Mouse (Mus musculus): ENCODE measurements around the gene Prg4. TPM values are rescaled to one million over a fixed set of nuclear protein-coding genes. Genes with fewer than 3 reads are reported as not detected.

Gene Prg4
- polyA plus RNA-seq, 1 experiment, result 5.1 TPM

DNA sequence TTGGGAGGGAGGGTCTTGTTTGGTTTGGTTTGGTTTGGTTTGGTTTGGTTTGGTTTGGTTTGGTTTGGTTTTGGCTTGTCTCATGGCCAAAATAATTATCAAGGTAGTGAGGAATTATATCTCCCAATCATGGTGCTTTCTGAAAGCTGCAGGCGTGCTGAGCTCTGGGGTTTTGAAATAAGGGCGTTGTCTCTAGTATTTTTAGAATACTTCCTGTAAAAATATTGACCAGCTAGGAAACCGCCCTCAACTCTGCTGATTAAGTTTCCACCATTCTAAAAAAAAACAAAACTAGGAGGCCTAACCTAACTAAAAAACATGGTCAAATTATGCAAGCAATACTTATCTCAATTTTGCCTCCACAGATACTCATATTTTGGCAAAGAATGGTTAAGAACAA is 6.4 kb downstream of the Prg4 start:
- no peak overlapping the region for H3ac ChIP-seq (ENCODE audit: control insufficient read depth, insufficient read length)
- no peak overlapping the region for H3K4me3 ChIP-seq
- no peaks in the 10 kb centered on the region for H3K79me2 ChIP-seq (ENCODE audit: control insufficient read depth, insufficient read depth)
- H3K27me3 ChIP-seq (ENCODE audit: control insufficient read depth, insufficient read depth, insufficient read length), result no peaks in the 10 kb centered on the region
- H3K4me2 ChIP-seq (ENCODE audit: low read depth), result peak overlapping the region; percentile 20
- TF ChIP-seq USF1 (IDR thresholded peaks at IDR 0.05; ENCODE audit: low read depth) (no peak), MYOD1 (IDR thresholded peaks at IDR 0.05; ENCODE audit: control insufficient read depth in 1 of 3, insufficient read length in 2 of 3, low read depth in 2 of 3) (no peak), MYOG (IDR thresholded peaks at IDR 0.05; ENCODE audit: control insufficient read depth in 1 of 3, insufficient read depth in 1 of 3, insufficient read length in 2 of 3, low read depth in 2 of 3) (no peak), TCF3 (IDR thresholded peaks at IDR 0.05; ENCODE audit: insufficient read length, low read depth) (no peak), REST (IDR thresholded peaks at IDR 0.05; ENCODE audit: insufficient read depth, insufficient read length) (no peak), SRF (IDR thresholded peaks at IDR 0.05; ENCODE audit: control insufficient read depth, insufficient read length, low read depth) (no peak), POLR2A (IDR thresholded peaks at IDR 0.05; ENCODE audit: insufficient read length, low read depth) (no peak), E2F4 (IDR thresholded peaks at IDR 0.05; ENCODE audit: insufficient read depth) (no peak), CEBPB (IDR thresholded peaks at IDR 0.05; ENCODE audit: insufficient read depth, poor library complexity, severe bottlenecking) (no peak), MAX (IDR thresholded peaks at IDR 0.05; ENCODE audit: low read depth) (no peak), TCF12 (IDR thresholded peaks at IDR 0.05; ENCODE audit: insufficient read depth, poor library complexity, severe bottlenecking) (no peak), POLR2AphosphoS2 (IDR thresholded peaks at IDR 0.05; ENCODE audit: insufficient read length, low read depth) (no peak)
- H3K36me3 ChIP-seq (ENCODE audit: control insufficient read depth, insufficient read depth), result no peaks in the 10 kb centered on the region

DNA sequence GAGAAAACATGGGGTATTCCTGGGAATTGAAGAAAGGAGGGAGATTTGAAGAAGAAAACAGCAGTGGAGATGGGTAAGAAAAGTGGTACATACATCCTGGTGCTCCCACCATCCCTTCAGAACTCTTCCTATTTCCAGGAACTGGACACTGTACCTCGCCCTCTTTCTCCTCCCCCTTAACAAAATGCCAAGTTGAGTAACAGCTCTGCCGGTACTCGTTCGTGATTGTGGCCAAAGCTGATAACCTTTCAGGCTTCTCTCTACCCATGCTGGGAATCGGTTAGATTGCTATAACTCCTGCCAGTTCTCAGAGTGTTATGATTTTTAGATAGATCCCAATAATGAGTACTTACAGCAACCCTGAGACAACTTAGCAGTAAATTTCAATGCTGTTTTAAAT is 7.0 kb downstream of the Prg4 start:
- no peak for TF ChIP-seq USF1 (IDR thresholded peaks at IDR 0.05; ENCODE audit: low read depth)
- TF ChIP-seq MAX (IDR thresholded peaks at IDR 0.05; ENCODE audit: low read depth), result no peak
- TF ChIP-seq MYOD1 (IDR thresholded peaks at IDR 0.05; ENCODE audit: control insufficient read depth in 1 of 3, insufficient read length in 2 of 3, low read depth in 2 of 3), result no peak
- no peak for TF ChIP-seq POLR2AphosphoS2 (IDR thresholded peaks at IDR 0.05; ENCODE audit: insufficient read length, low read depth)
- no peak for TF ChIP-seq TCF3 (IDR thresholded peaks at IDR 0.05; ENCODE audit: insufficient read length, low read depth)
- TF ChIP-seq REST (IDR thresholded peaks at IDR 0.05; ENCODE audit: insufficient read depth, insufficient read length), result no peak
- no peak for TF ChIP-seq MYOG (IDR thresholded peaks at IDR 0.05; ENCODE audit: control insufficient read depth in 1 of 3, insufficient read depth in 1 of 3, insufficient read length in 2 of 3, low read depth in 2 of 3)
- TF ChIP-seq POLR2A (IDR thresholded peaks at IDR 0.05; ENCODE audit: insufficient read length, low read depth), result no peak
- TF ChIP-seq TCF12 (IDR thresholded peaks at IDR 0.05; ENCODE audit: insufficient read depth, poor library complexity, severe bottlenecking), result no peak
- TF ChIP-seq SRF (IDR thresholded peaks at IDR 0.05; ENCODE audit: control insufficient read depth, insufficient read length, low read depth), result no peak
- TF ChIP-seq CEBPB (IDR thresholded peaks at IDR 0.05; ENCODE audit: insufficient read depth, poor library complexity, severe bottlenecking), result no peak
- TF ChIP-seq E2F4 (IDR thresholded peaks at IDR 0.05; ENCODE audit: insufficient read depth), result no peak
- H3ac ChIP-seq (ENCODE audit: control insufficient read depth, insufficient read length), result no peak overlapping the region
- no peak overlapping the region for H3K4me3 ChIP-seq
- no peaks in the 10 kb centered on the region for H3K27me3 ChIP-seq (ENCODE audit: control insufficient read depth, insufficient read depth, insufficient read length)
- no peaks in the 10 kb centered on the region for H3K36me3 ChIP-seq (ENCODE audit: control insufficient read depth, insufficient read depth)
- no peaks in the 10 kb centered on the region for H3K79me2 ChIP-seq (ENCODE audit: control insufficient read depth, insufficient read depth)
- peak overlapping the region; percentile 20 for H3K4me2 ChIP-seq (ENCODE audit: low read depth)

DNA sequence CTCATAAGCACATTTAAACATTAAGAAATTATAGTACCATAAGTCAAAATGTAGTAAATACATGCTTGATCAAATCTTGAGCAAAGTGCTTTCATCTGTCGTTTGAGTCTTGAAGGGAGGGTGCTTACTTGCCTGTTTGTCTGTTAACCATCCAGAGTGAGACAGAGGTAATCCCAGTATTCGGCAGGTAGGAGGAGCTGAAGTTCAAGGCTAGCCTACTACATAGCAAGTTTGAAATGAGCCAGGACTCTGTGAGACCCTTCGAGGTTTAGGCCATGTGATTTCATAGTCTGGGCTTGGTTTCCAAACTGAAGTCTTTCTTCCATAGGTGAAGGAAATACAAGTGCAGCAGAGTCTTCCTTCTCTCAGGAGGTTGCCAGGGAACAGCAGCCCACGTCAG is 24.2 kb downstream of the Prg4 start:
- TF ChIP-seq E2F4 (IDR thresholded peaks at IDR 0.05; ENCODE audit: insufficient read depth), result no peak
- no peak for TF ChIP-seq MAX (IDR thresholded peaks at IDR 0.05; ENCODE audit: low read depth)
- TF ChIP-seq MYOG (IDR thresholded peaks at IDR 0.05; ENCODE audit: control insufficient read depth in 1 of 3, insufficient read depth in 1 of 3, insufficient read length in 2 of 3, low read depth in 2 of 3), result no peak
- TF ChIP-seq POLR2A (IDR thresholded peaks at IDR 0.05; ENCODE audit: insufficient read length, low read depth), result no peak
- no peaks in the 10 kb centered on the region for H3K27me3 ChIP-seq (ENCODE audit: control insufficient read depth, insufficient read depth, insufficient read length)
- H3K4me2 ChIP-seq (ENCODE audit: low read depth), result no peak overlapping the region
- no peak overlapping the region for H3ac ChIP-seq (ENCODE audit: control insufficient read depth, insufficient read length)
- H3K4me3 ChIP-seq, result no peak overlapping the region
- no peaks in the 10 kb centered on the region for H3K79me2 ChIP-seq (ENCODE audit: control insufficient read depth, insufficient read depth)
- H3K36me3 ChIP-seq (ENCODE audit: control insufficient read depth, insufficient read depth), result peaks cover 86% of the 10 kb centered on the region

GRCm38 (mm10) chr1:150438641-150439040 is 27.3 kb downstream of the Prg4 start:
- H3K79me2 ChIP-seq (ENCODE audit: control insufficient read depth, insufficient read depth), result no peaks in the 10 kb centered on the region
- H3K4me3 ChIP-seq, result no peak overlapping the region
- H3ac ChIP-seq (ENCODE audit: control insufficient read depth, insufficient read length), result no peak overlapping the region
- H3K36me3 ChIP-seq (ENCODE audit: control insufficient read depth, insufficient read depth), result peaks cover 91% of the 10 kb centered on the region
- no peak for TF ChIP-seq TCF3 (IDR thresholded peaks at IDR 0.05; ENCODE audit: insufficient read length, low read depth)
- no peak for TF ChIP-seq MAX (IDR thresholded peaks at IDR 0.05; ENCODE audit: low read depth)
- TF ChIP-seq POLR2AphosphoS2 (IDR thresholded peaks at IDR 0.05; ENCODE audit: insufficient read length, low read depth), result no peak
- TF ChIP-seq POLR2A (IDR thresholded peaks at IDR 0.05; ENCODE audit: insufficient read length, low read depth), result no peak
- TF ChIP-seq MYOD1 (IDR thresholded peaks at IDR 0.05; ENCODE audit: control insufficient read depth in 1 of 3, insufficient read length in 2 of 3, low read depth in 2 of 3), result no peak
- no peak for TF ChIP-seq MYOG (IDR thresholded peaks at IDR 0.05; ENCODE audit: control insufficient read depth in 1 of 3, insufficient read depth in 1 of 3, insufficient read length in 2 of 3, low read depth in 2 of 3)
- no peak for TF ChIP-seq CEBPB (IDR thresholded peaks at IDR 0.05; ENCODE audit: insufficient read depth, poor library complexity, severe bottlenecking)
- no peak overlapping the region for H3K4me2 ChIP-seq (ENCODE audit: low read depth)
- H3K27me3 ChIP-seq (ENCODE audit: control insufficient read depth, insufficient read depth, insufficient read length), result no peaks in the 10 kb centered on the region

DNA sequence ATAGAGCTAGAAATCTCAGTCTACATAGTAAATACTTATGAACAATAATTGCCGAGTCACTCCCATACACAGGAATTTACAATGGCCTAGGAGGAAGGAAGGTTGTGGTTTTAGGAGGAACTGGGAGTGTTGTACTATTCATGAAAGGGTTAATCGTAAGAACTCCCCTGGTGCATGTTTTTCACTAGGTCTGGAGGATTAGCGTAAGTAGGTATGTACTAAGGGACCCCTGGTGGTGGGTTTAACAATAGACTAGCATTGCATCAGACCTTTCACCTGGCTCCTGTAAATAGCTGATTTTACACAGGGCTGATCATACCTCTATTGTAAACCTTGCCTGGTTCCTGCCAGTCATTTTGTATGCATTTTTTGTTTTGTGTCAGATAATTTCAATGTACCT is 39.7 kb downstream of the Prg4 start:
- no peak overlapping the region for H3K4me3 ChIP-seq
- TF ChIP-seq TCF12 (IDR thresholded peaks at IDR 0.05; ENCODE audit: insufficient read depth, poor library complexity, severe bottlenecking), result no peak
- no peak for TF ChIP-seq POLR2AphosphoS2 (IDR thresholded peaks at IDR 0.05; ENCODE audit: insufficient read length, low read depth)
- no peak for TF ChIP-seq SRF (IDR thresholded peaks at IDR 0.05; ENCODE audit: control insufficient read depth, insufficient read length, low read depth)
- no peak for TF ChIP-seq REST (IDR thresholded peaks at IDR 0.05; ENCODE audit: insufficient read depth, insufficient read length)
- no peak for TF ChIP-seq USF1 (IDR thresholded peaks at IDR 0.05; ENCODE audit: low read depth)
- no peak for TF ChIP-seq E2F4 (IDR thresholded peaks at IDR 0.05; ENCODE audit: insufficient read depth)
- TF ChIP-seq CEBPB (IDR thresholded peaks at IDR 0.05; ENCODE audit: insufficient read depth, poor library complexity, severe bottlenecking), result no peak
- no peak for TF ChIP-seq POLR2A (IDR thresholded peaks at IDR 0.05; ENCODE audit: insufficient read length, low read depth)
- no peaks in the 10 kb centered on the region for H3K79me2 ChIP-seq (ENCODE audit: control insufficient read depth, insufficient read depth)
- H3K27me3 ChIP-seq (ENCODE audit: control insufficient read depth, insufficient read depth, insufficient read length), result no peaks in the 10 kb centered on the region
- no peak overlapping the region for H3ac ChIP-seq (ENCODE audit: control insufficient read depth, insufficient read length)
- no peak overlapping the region for H3K4me2 ChIP-seq (ENCODE audit: low read depth)
- H3K36me3 ChIP-seq (ENCODE audit: control insufficient read depth, insufficient read depth), result peaks cover 91% of the 10 kb centered on the region

Data from myocyte (in vitro differentiated cells).